Mouse (Mus musculus) MEL (cell line): Measurements from ENCODE around the gene Rps6ka4. TPM values are rescaled to one million over a fixed set of nuclear protein-coding genes. Genes with fewer than 3 reads are reported as not detected.

Source experiments
- DNase-seq: peaks from one replicate; pipeline ENCODE4 v3.0.0; 2011; ENCODE audit warnings: low read depth, low spot score
- H3K27ac ChIP-seq: 2 replicates; pipeline ENCODE4 v1.5.1; 2012; ENCODE audit warnings: low read depth, mild to moderate bottlenecking, control low read depth, low read length, moderate library complexity; ENCODE audit not compliant: control insufficient read depth
- H3K27me3 ChIP-seq, 2 experiments: fragments of 150-350 bp in 1 of 2; sonication (generic) in 1 of 2; 2 replicates each; pipeline ENCODE4 v1.6.1; 2012; ENCODE audit warnings: low read length in 2 of 2, mild to moderate bottlenecking in 2 of 2, improper control_type of control experiment in 1 of 2, moderate library complexity in 1 of 2; ENCODE audit not compliant: insufficient read depth in 2 of 2, control insufficient read depth in 1 of 2
- H3K36me3 ChIP-seq, 2 experiments: 2 replicates each; pipeline ENCODE4 v1.6.1; 2012 to 2014; ENCODE audit warnings: low read length in 2 of 2, improper control_type of control experiment in 1 of 2, inconsistent platforms in 1 of 2, mild to moderate bottlenecking in 1 of 2; ENCODE audit not compliant: insufficient read depth in 2 of 2, control insufficient read depth in 1 of 2
- H3K4me1 ChIP-seq, 2 experiments: fragments of 150-350 bp in 1 of 2; sonication (generic) in 1 of 2; 2 replicates each; pipeline ENCODE4 v1.6.1; 2012; ENCODE audit warnings: low read length in 2 of 2, improper control_type of control experiment in 1 of 2, mild to moderate bottlenecking in 1 of 2; ENCODE audit not compliant: insufficient read depth in 2 of 2, control insufficient read depth in 1 of 2
- H3K4me3 ChIP-seq, 2 experiments: fragments of 150-350 bp in 1 of 2; sonication (generic) in 1 of 2; 2 replicates each; pipeline ENCODE4 v1.5.1; 2012; ENCODE audit warnings: low read depth in 2 of 2, low read length in 2 of 2, mild to moderate bottlenecking in 2 of 2, moderate library complexity in 2 of 2, control low read depth in 1 of 2, improper control_type of control experiment in 1 of 2; ENCODE audit not compliant: control insufficient read depth in 1 of 2, insufficient read depth in 1 of 2
- H3K79me2 ChIP-seq: 2 replicates; pipeline ENCODE4 v1.6.1; 2012; ENCODE audit warnings: mild to moderate bottlenecking, low read length, moderate library complexity; ENCODE audit not compliant: control insufficient read depth, poor library complexity, insufficient read depth
- H3K9ac ChIP-seq: 2 replicates; pipeline ENCODE4 v1.6.1; 2012; ENCODE audit warnings: low read depth, mild to moderate bottlenecking, control low read depth, low read length, moderate library complexity; ENCODE audit not compliant: control insufficient read depth, poor library complexity, severe bottlenecking
- H3K9me3 ChIP-seq: fragments of 150-350 bp; sonication (generic); replicated peaks from 2 replicates; pipeline ENCODE4 v1.6.1; 2012; ENCODE audit warnings: mild to moderate bottlenecking, low read length, improper control_type of control experiment, moderate library complexity; ENCODE audit not compliant: insufficient read depth
- BHLHE40 ChIP-seq: IDR thresholded peaks from 2 replicates; pipeline ENCODE4 v1.6.1; 2012; ENCODE audit warnings: low read depth, mild to moderate bottlenecking, inconsistent platforms, low read length, improper control_type of control experiment, borderline replicate concordance
- CHD1 ChIP-seq: IDR thresholded peaks from 2 replicates; pipeline ENCODE4 v1.6.1; 2012; ENCODE audit warnings: low read depth, mild to moderate bottlenecking, inconsistent platforms, low read length, improper control_type of control experiment
- CHD2 ChIP-seq: IDR thresholded peaks from 2 replicates; pipeline ENCODE4 v1.6.1; 2011; ENCODE audit warnings: low read length, improper control_type of control experiment
- CTCF ChIP-seq, 3 experiments: IDR thresholded peaks in 2 of 3; conservative IDR thresholded peaks in 1 of 3; 2 replicates each; pipeline ENCODE4 v1.5.1; 2011 to 2012; ENCODE audit warnings: low read length in 3 of 3, low read depth in 2 of 3, mild to moderate bottlenecking in 2 of 3, improper control_type of control experiment in 1 of 3, inconsistent platforms in 1 of 3, mixed read lengths in 1 of 3, moderate library complexity in 1 of 3; ENCODE audit not compliant: control insufficient read depth in 1 of 3, insufficient read depth in 1 of 3, poor library complexity in 1 of 3, severe bottlenecking in 1 of 3
- E2F4 ChIP-seq: IDR thresholded peaks from 2 replicates; pipeline ENCODE4 v1.6.1; 2011; ENCODE audit warnings: low read depth, low read length, improper control_type of control experiment, borderline replicate concordance
- EP300 ChIP-seq, 2 experiments: IDR thresholded peaks; 2 replicates each; pipeline ENCODE4 v1.6.1; 2011; ENCODE audit warnings: improper control_type of control experiment in 2 of 2, low read length in 2 of 2, low read depth in 1 of 2, mild to moderate bottlenecking in 1 of 2
- ETS1 ChIP-seq: IDR thresholded peaks from 2 replicates; pipeline ENCODE4 v1.6.1; 2012; ENCODE audit warnings: low read depth, mild to moderate bottlenecking, inconsistent platforms, low read length, improper control_type of control experiment, moderate library complexity
- GABPA ChIP-seq: IDR thresholded peaks from 2 replicates; pipeline ENCODE4 v1.6.1; 2012; ENCODE audit warnings: low read depth, mild to moderate bottlenecking, inconsistent platforms, low read length, improper control_type of control experiment, moderate library complexity
- GATA1 ChIP-seq: IDR thresholded peaks from 2 replicates; pipeline ENCODE4 v1.6.1; 2011; ENCODE audit warnings: low read depth, low read length, improper control_type of control experiment
- JUND ChIP-seq: IDR thresholded peaks from 2 replicates; pipeline ENCODE4 v1.6.1; 2011; ENCODE audit warnings: low read depth, mild to moderate bottlenecking, improper control_type of control experiment, low read length
- KAT2A ChIP-seq: conservative IDR thresholded peaks from 2 replicates; pipeline ENCODE4 v1.6.1; 2012; ENCODE audit warnings: low read depth, low read length, improper control_type of control experiment, inconsistent platforms
- MAZ ChIP-seq: IDR thresholded peaks from 2 replicates; pipeline ENCODE4 v1.6.1; 2012; ENCODE audit warnings: low read depth, mild to moderate bottlenecking, inconsistent platforms, low read length, improper control_type of control experiment
- MXI1 ChIP-seq: IDR thresholded peaks from 2 replicates; pipeline ENCODE4 v1.6.1; 2011; ENCODE audit warnings: mild to moderate bottlenecking, low read depth, low read length, improper control_type of control experiment
- NELFE ChIP-seq: IDR thresholded peaks from 2 replicates; pipeline ENCODE4 v1.6.1; 2011; ENCODE audit warnings: low read depth, low read length, improper control_type of control experiment
- NRF1 ChIP-seq: IDR thresholded peaks from 2 replicates; pipeline ENCODE4 v1.6.1; 2014; ENCODE audit warnings: low read depth, mild to moderate bottlenecking, inconsistent platforms, low read length, improper control_type of control experiment, moderate library complexity; ENCODE audit not compliant: poor library complexity, insufficient read depth, severe bottlenecking
- SIN3A ChIP-seq: IDR thresholded peaks from 2 replicates; pipeline ENCODE4 v1.6.1; 2012; ENCODE audit warnings: low read length, improper control_type of control experiment, inconsistent platforms
- SMC3 ChIP-seq: IDR thresholded peaks from 2 replicates; pipeline ENCODE4 v1.6.1; 2011; ENCODE audit warnings: low read depth, low read length, improper control_type of control experiment
- TAL1 ChIP-seq: IDR thresholded peaks from 2 replicates; pipeline ENCODE4 v1.6.1; 2012; ENCODE audit warnings: mild to moderate bottlenecking, inconsistent platforms, low read length, moderate library complexity, mixed read lengths
- TBP ChIP-seq: IDR thresholded peaks from 2 replicates; pipeline ENCODE4 v1.8.0; 2011; ENCODE audit warnings: low read depth, low read length, improper control_type of control experiment
- TCF12 ChIP-seq: IDR thresholded peaks from 2 replicates; pipeline ENCODE4 v1.6.1; 2014; ENCODE audit warnings: low read depth, mild to moderate bottlenecking, inconsistent platforms, low read length, improper control_type of control experiment, moderate library complexity
- USF1 ChIP-seq: IDR thresholded peaks from 2 replicates; pipeline ENCODE4 v1.6.1; 2014; ENCODE audit warnings: low read depth, mild to moderate bottlenecking, inconsistent platforms, low read length, improper control_type of control experiment, moderate library complexity
- USF2 ChIP-seq, 2 experiments: IDR thresholded peaks; 2 replicates each; pipeline ENCODE4 v1.6.1; 2011 to 2012; ENCODE audit warnings: improper control_type of control experiment in 2 of 2, low read length in 2 of 2, borderline replicate concordance in 1 of 2, inconsistent platforms in 1 of 2, low read depth in 1 of 2, mild to moderate bottlenecking in 1 of 2; ENCODE audit not compliant: insufficient read depth in 1 of 2
- ZNF384 ChIP-seq: IDR thresholded peaks from 2 replicates; pipeline ENCODE4 v1.6.1; 2012; ENCODE audit warnings: low read depth, mild to moderate bottlenecking, inconsistent platforms, low read length, improper control_type of control experiment
- polyA plus RNA-seq, 2 experiments: library from polyadenylated mRNA; stranded (reverse) in 1 of 2; unstranded in 1 of 2; fragments of >175 nt in 1 of 2; fragments of >200 nt in 1 of 2; gene quantifications; 2 replicates each; pipeline versions ENCODE4 v1.2.1 to v1.2.4; 2012; ENCODE audit warnings: low replicate concordance in 2 of 2, low read depth in 1 of 2; ENCODE audit not compliant: insufficient read length in 2 of 2, insufficient read depth in 1 of 2, missing spikeins in 1 of 2
- total RNA-seq: library from RNA; depleted of rRNA; stranded (reverse); fragments of 300-350 nt; gene quantifications from 2 replicates; pipeline ENCODE4 v1.2.3, GENCODE M21; 2012

Gene Rps6ka4
- total and polyA plus RNA-seq, 3 experiments: 4.7 to 7.3 TPM; not detected in 1

- no peaks in the 10 kb centered on the region for H3K79me2 ChIP-seq
- DNase-seq: no peak
- H3K4me3 ChIP-seq: no peak overlapping the region
- no peaks in the 10 kb centered on the region for H3K9me3 ChIP-seq
- H3K4me1 ChIP-seq: peaks cover 0 to 5% of the 10 kb centered on the region in 2 experiments; a peak in 1 of 4 replicates
- H3K36me3 ChIP-seq: no peaks in the 10 kb centered on the region; a peak in 1 of 4 replicates
- TF ChIP-seq USF1 (peak; percentile 63), E2F4 (no peak)
- TF ChIP-seq, all 39 proteins: peak for 1
- Histone ChIP-seq H3K27me3 (no peaks in the 10 kb centered on the region), H3K9ac (no peak overlapping the region), H3K27ac (no peak overlapping the region)
These were observed 36.4 kb upstream of the Rps6ka4 start for GRCm38 (mm10) chr19:6876799-6877198.

- Histone ChIP-seq H3K4me1 (peaks cover 0 to 7% of the 10 kb centered on the region in 2 experiments; a peak in 1 of 4 replicates), H3K27me3 (no peaks in the 10 kb centered on the region), H3K4me3 (no peak overlapping the region), H3K36me3 (no peaks in the 10 kb centered on the region; a peak in 1 of 4 replicates), H3K27ac (no peak overlapping the region), H3K79me2 (no peaks in the 10 kb centered on the region), H3K9me3 (no peaks in the 10 kb centered on the region), H3K9ac (no peak overlapping the region)
- TF ChIP-seq E2F4 (no peak), NRF1 (no peak), GATA1 (no peak), CHD1 (no peak), BHLHE40 (no peak), TBP (no peak), USF2 (IDR thresholded peaks at IDR 0.05; ENCODE audit: borderline replicate concordance in 1 of 2, insufficient read depth in 1 of 2, low read depth in 1 of 2, low read length in 2 of 2) (no peak), SMC3 (no peak), TCF12 (no peak), GABPA (no peak), NELFE (no peak), MXI1 (no peak), TAL1 (no peak)
- no peak for DNase-seq
These were observed 35.4 kb upstream of the Rps6ka4 start for GRCm38 (mm10) chr19:6875834-6876233.

DNA sequence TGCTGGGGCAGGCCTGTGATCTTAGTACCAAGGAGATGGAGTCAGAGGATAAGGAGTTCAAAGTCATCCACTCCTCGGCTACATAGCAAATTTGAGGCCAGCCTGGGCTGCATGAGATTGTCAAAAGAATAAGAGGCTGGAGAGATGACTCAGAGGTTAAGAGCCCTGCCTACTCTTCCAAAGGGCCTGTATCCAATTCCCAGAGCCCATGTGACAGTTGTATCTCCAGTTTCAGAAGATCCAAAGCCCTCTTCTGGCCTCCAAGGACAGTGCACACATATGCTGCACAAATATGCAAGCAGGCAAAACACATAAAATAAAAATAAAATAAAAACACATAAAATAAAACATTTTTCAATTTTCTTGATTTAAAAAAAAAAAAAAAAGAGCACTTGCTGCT, 33.8 kb upstream of the Rps6ka4 start:
- Histone ChIP-seq H3K36me3 (peaks cover 0 to 5% of the 10 kb centered on the region in 2 experiments; a peak in 2 of 4 replicates), H3K27ac (no peak overlapping the region), H3K9me3 (no peaks in the 10 kb centered on the region), H3K79me2 (no peaks in the 10 kb centered on the region), H3K9ac (no peak overlapping the region), H3K4me1 (peaks cover 0 to 9% of the 10 kb centered on the region in 2 experiments; a peak in 2 of 4 replicates), H3K4me3 (no peak overlapping the region), H3K27me3 (no peaks in the 10 kb centered on the region)
- no peak for DNase-seq
- TF ChIP-seq CTCF (IDR thresholded peaks at IDR 0.05 in 2 of 3, conservative IDR thresholded peaks at IDR 0.05 in 1 of 3; ENCODE audit: control insufficient read depth in 1 of 3, insufficient read depth in 1 of 3, low read depth in 2 of 3, low read length in 3 of 3, poor library complexity in 1 of 3, severe bottlenecking in 1 of 3): no peak
- TF ChIP-seq JUND: no peak
- no peak for TF ChIP-seq KAT2A
- no peak for TF ChIP-seq SIN3A
- no peak for TF ChIP-seq TAL1
- no peak for TF ChIP-seq USF2 (IDR thresholded peaks at IDR 0.05; ENCODE audit: borderline replicate concordance in 1 of 2, insufficient read depth in 1 of 2, low read depth in 1 of 2, low read length in 2 of 2)
- no peak for TF ChIP-seq ETS1
- no peak for TF ChIP-seq MAZ
- no peak for TF ChIP-seq ZNF384
- no peak for TF ChIP-seq CHD2
- no peak for TF ChIP-seq EP300 (IDR thresholded peaks at IDR 0.05; ENCODE audit: low read depth in 1 of 2, low read length in 2 of 2)
- no peak for TF ChIP-seq TBP
- TF ChIP-seq BHLHE40: no peak
